Mouse (Mus musculus) ovary, adult 2 months (tissue): ENCODE data around the gene Cypt2. TPM values are rescaled to one million over a fixed set of nuclear protein-coding genes. Genes with fewer than 3 reads are reported as not detected.

Experiments
- polyA plus RNA-seq: library from polyadenylated mRNA; depleted of rRNA; stranded (reverse); fragments of >200 nt; gene quantifications from 2 replicates; pipeline ENCODE4 v1.2.3, GENCODE M21; 2012; rRNA removed

Gene Cypt2
- not detected in 2 replicates for polyA plus RNA-seq

DNA sequence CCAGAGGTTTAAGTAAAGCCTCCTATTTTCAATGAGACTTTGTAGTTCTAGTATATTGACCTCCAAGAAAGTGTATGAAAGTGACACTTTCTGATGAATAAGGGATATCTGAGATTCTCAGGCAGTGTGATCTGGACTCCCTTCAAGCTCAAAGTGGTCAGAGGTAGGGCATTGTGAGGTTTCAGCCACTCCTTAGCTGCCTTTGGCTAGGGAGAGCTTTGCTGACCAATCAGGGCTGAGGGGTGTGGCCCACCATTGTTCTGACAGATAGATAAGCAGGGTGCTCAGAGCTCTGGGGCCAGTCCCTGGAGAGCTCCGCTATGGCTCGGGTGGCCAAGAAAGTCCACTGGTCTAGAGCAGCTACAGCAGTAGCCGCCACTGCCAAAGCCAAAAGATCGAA is at the start of gene Cypt2:
Gene Cypt2, plus strand, starts transcription at position 301 of the 400 bp plus-strand sequence.

